Mouse (Mus musculus) heart, embryonic 13.5 days (tissue): ENCODE measurements at regions not wholly inside any gene's neighbourhood (a gene's known extent, or its start where the extent isn't known, plus 50 kb on each side); places are given as distances from the start of the nearest gene placed in this dataset.
A peak's percentile ranks its signal among the peaks of the same experiment; 100 is the strongest.
"Not testable (repeated sequence)": the region's sequence is repeated elsewhere in the genome, so short reads cannot be mapped to it uniquely, and the experiment has no call there.

Experiments used
- ATAC-seq: fragments of 200-750 bp; cut with Nextera tagmentation; 2 replicates; pipeline ENCODE4 v1.8.0; 2017; ENCODE audit warnings: moderate TSS enrichment; ENCODE audit not compliant: insufficient number of reproducible peaks, low FRiP score, low TSS enrichment; ENCODE audit errors: extremely low read depth
- H3K27ac ChIP-seq: fragments of 300-500 bp; sonication (generic); replicated peaks from 2 replicates; pipeline ENCODE4 v1.5.1; 2015; ENCODE audit warnings: moderate library complexity, mild to moderate bottlenecking, inconsistent platforms
- H3K27me3 ChIP-seq: fragments of 300-500 bp; sonication (generic); replicated peaks from 2 replicates; pipeline ENCODE4 v1.6.1; 2015; ENCODE audit warnings: mild to moderate bottlenecking, inconsistent platforms
- H3K36me3 ChIP-seq: fragments of 300-500 bp; sonication (generic); 2 replicates; pipeline ENCODE4 v1.6.1; 2015; ENCODE audit warnings: mild to moderate bottlenecking, inconsistent platforms
- H3K4me1 ChIP-seq: fragments of 300-500 bp; sonication (generic); 2 replicates; pipeline ENCODE4 v1.6.1; 2015; ENCODE audit warnings: inconsistent platforms
- H3K4me2 ChIP-seq: fragments of 300-500 bp; sonication (generic); 2 replicates; pipeline ENCODE4 v1.6.1; 2015; ENCODE audit warnings: inconsistent platforms, mild to moderate bottlenecking, moderate library complexity
- H3K4me3 ChIP-seq: fragments of 300-500 bp; sonication (generic); 2 replicates; pipeline ENCODE4 v1.5.1; 2015; ENCODE audit warnings: moderate library complexity, mild to moderate bottlenecking, inconsistent platforms
- H3K9ac ChIP-seq: fragments of 300-500 bp; sonication (generic); 2 replicates; pipeline ENCODE4 v1.6.1; 2015; ENCODE audit warnings: inconsistent platforms, mild to moderate bottlenecking, moderate library complexity
- H3K9me3 ChIP-seq: fragments of 300-500 bp; sonication (generic); 2 replicates; pipeline ENCODE4 v1.6.1; 2016; ENCODE audit warnings: inconsistent platforms
- WGBS: fragments of 180-500 bp; shearing (Covaris S2); methylation state at CpG from one replicate; pipeline ENCODE4 v1.1.7; 2015; ENCODE audit warnings: mixed read lengths; 5-methylcytosine and 5-hydroxymethylcytosine counted together

GRCm38 (mm10) chr3:21149618-21150017, 782.6 kb upstream of the Agtr1b start:
- H3K27me3 ChIP-seq = no peaks in the 10 kb centered on the region
- H3K9ac ChIP-seq = no peak overlapping the region
- no peak for ATAC-seq
- no peaks in the 10 kb centered on the region for H3K4me1 ChIP-seq
- no peak overlapping the region for H3K4me2 ChIP-seq
- 0 out of 2 replicates have a peak, but pooled peaks cover under 1% of the 10 kb centered on the region for H3K9me3 ChIP-seq
- no peak overlapping the region for H3K4me3 ChIP-seq
- H3K36me3 ChIP-seq = no peaks in the 10 kb centered on the region
- no peak overlapping the region for H3K27ac ChIP-seq

- no peaks in the 10 kb centered on the region for H3K36me3 ChIP-seq
- no peaks in the 10 kb centered on the region for H3K4me1 ChIP-seq
- 79% methylated on average over 1 of the region's 1 CpGs for WGBS
- no peak overlapping the region for H3K27ac ChIP-seq
- no peak overlapping the region for H3K9ac ChIP-seq
- H3K27me3 ChIP-seq = no peaks in the 10 kb centered on the region
- no peak for ATAC-seq
- H3K4me2 ChIP-seq = no peak overlapping the region
- H3K9me3 ChIP-seq = no peaks in the 10 kb centered on the region
- H3K4me3 ChIP-seq = no peak overlapping the region
These were observed 762.0 kb upstream of the Agtr1b start for GRCm38 (mm10) chr3:21128821-21129504.

GRCm38 (mm10) chr3:21126191-21126590, 759.2 kb upstream of the Agtr1b start:
- H3K4me1 ChIP-seq = no peaks in the 10 kb centered on the region
- H3K4me2 ChIP-seq = no peak overlapping the region
- H3K9me3 ChIP-seq = no peaks in the 10 kb centered on the region
- H3K36me3 ChIP-seq = no peaks in the 10 kb centered on the region
- ATAC-seq = no peak
- no peak overlapping the region for H3K27ac ChIP-seq
- H3K27me3 ChIP-seq = no peaks in the 10 kb centered on the region
- H3K4me3 ChIP-seq = no peak overlapping the region
- no peak overlapping the region for H3K9ac ChIP-seq

- WGBS = 58% methylated on average over 1 of the region's 1 CpGs
- Histone ChIP-seq H3K4me2 (no peak overlapping the region), H3K36me3 (no peaks in the 10 kb centered on the region), H3K27ac (no peak overlapping the region), H3K9me3 (no peaks in the 10 kb centered on the region), H3K27me3 (no peaks in the 10 kb centered on the region), H3K4me3 (no peak overlapping the region), H3K9ac (no peak overlapping the region), H3K4me1 (no peaks in the 10 kb centered on the region)
- no peak for ATAC-seq
These were observed 751.4 kb upstream of the Agtr1b start for GRCm38 (mm10) chr3:21118164-21118902.

- WGBS = 45% methylated on average over 1 of the region's 1 CpGs
- no peak overlapping the region for H3K4me3 ChIP-seq
- no peak overlapping the region for H3K9ac ChIP-seq
- no peak overlapping the region for H3K4me2 ChIP-seq
- H3K4me1 ChIP-seq = no peaks in the 10 kb centered on the region
- H3K9me3 ChIP-seq = no peaks in the 10 kb centered on the region
- no peak for ATAC-seq
- no peak overlapping the region for H3K27ac ChIP-seq
- no peaks in the 10 kb centered on the region for H3K36me3 ChIP-seq
- H3K27me3 ChIP-seq = no peaks in the 10 kb centered on the region
These were observed 745.0 kb upstream of the Agtr1b start for GRCm38 (mm10) chr3:21111735-21112518.

GRCm38 (mm10) chr3:21090206-21090605, 723.2 kb upstream of the Agtr1b start:
- Histone ChIP-seq H3K36me3 (no peaks in the 10 kb centered on the region), H3K4me3 (no peak overlapping the region), H3K27ac (no peak overlapping the region)

GRCm38 (mm10) chr3:21086426-21086825, 719.4 kb upstream of the Agtr1b start:
- Histone ChIP-seq H3K4me3 (no peak overlapping the region), H3K4me2 (no peak overlapping the region), H3K9ac (no peak overlapping the region), H3K9me3 (no peaks in the 10 kb centered on the region), H3K36me3 (no peaks in the 10 kb centered on the region), H3K27me3 (no peaks in the 10 kb centered on the region), H3K4me1 (no peaks in the 10 kb centered on the region), H3K27ac (no peak overlapping the region)
- no peak for ATAC-seq
- WGBS = 63% methylated on average over 1 of the region's 1 CpGs

More at GRCm38 (mm10) chr3:21090206-21090605, 723.2 kb upstream of the Agtr1b start:
- Histone ChIP-seq H3K9me3 (no peaks in the 10 kb centered on the region), H3K9ac (no peak overlapping the region), H3K4me1 (no peaks in the 10 kb centered on the region), H3K27me3 (no peaks in the 10 kb centered on the region), H3K4me2 (no peak overlapping the region)
- no peak for ATAC-seq

- Histone ChIP-seq H3K4me3 (no peak overlapping the region), H3K4me1 (no peaks in the 10 kb centered on the region), H3K27me3 (no peaks in the 10 kb centered on the region), H3K27ac (no peak overlapping the region), H3K4me2 (no peak overlapping the region), H3K9me3 (no peaks in the 10 kb centered on the region), H3K9ac (no peak overlapping the region), H3K36me3 (no peaks in the 10 kb centered on the region)
- WGBS = 67% methylated on average over 2 of the region's 2 CpGs
- no peak for ATAC-seq
These were observed 710.6 kb upstream of the Agtr1b start for GRCm38 (mm10) chr3:21077548-21077947.

- not testable (repeated sequence) for H3K4me2 ChIP-seq, H3K36me3 ChIP-seq, H3K27ac ChIP-seq, H3K4me3 ChIP-seq, H3K4me1 ChIP-seq, H3K27me3 ChIP-seq, H3K9me3 ChIP-seq, H3K9ac ChIP-seq
- WGBS = 38% methylated on average over 1 of the region's 2 CpGs
- ATAC-seq = 0 out of 2 replicates have a peak, but pooled peaks have one; percentile 46
These were observed 686.4 kb upstream of the Agtr1b start for GRCm38 (mm10) chr3:21053337-21053736.

GRCm38 (mm10) chr3:21049365-21049764, 682.4 kb upstream of the Agtr1b start:
- peak overlapping the region; percentile 9; the same call in 1 of the 2 replicates for H3K4me2 ChIP-seq
- H3K9ac ChIP-seq, ATAC-seq, H3K9me3 ChIP-seq, H3K36me3 ChIP-seq, H3K27ac ChIP-seq, H3K4me3 ChIP-seq, H3K4me1 ChIP-seq, H3K27me3 ChIP-seq: not testable (repeated sequence)
- 51% methylated on average over 20 of the region's 25 CpGs for WGBS

- no peak overlapping the region for H3K4me2 ChIP-seq
These were observed 679.0 kb upstream of the Agtr1b start for GRCm38 (mm10) chr3:21045981-21046380.

More at GRCm38 (mm10) chr3:21045981-21046380, 679.0 kb upstream of the Agtr1b start:
- no peak for ATAC-seq
- no peaks in the 10 kb centered on the region for H3K4me1 ChIP-seq
- no peaks in the 10 kb centered on the region for H3K9me3 ChIP-seq
- no peak overlapping the region for H3K4me3 ChIP-seq
- H3K9ac ChIP-seq = no peak overlapping the region
- 76% methylated on average over 3 of the region's 3 CpGs for WGBS
- no peaks in the 10 kb centered on the region for H3K27me3 ChIP-seq
- H3K36me3 ChIP-seq = no peaks in the 10 kb centered on the region
- no peak overlapping the region for H3K27ac ChIP-seq
